Mouse (Mus musculus) embryo, embryonic 11.5 days (tissue): Measurements from ENCODE around the gene Smyd1.
"Not testable (repeated sequence)": the region's sequence is repeated elsewhere in the genome, so short reads cannot be mapped to it uniquely, and the experiment has no call there.

Experiments
- DNase-seq: peaks from one replicate; pipeline ENCODE4 v3.0.0-alpha.2; 2012; ENCODE audit warnings: low read depth, low spot score

Gene Smyd1

DNA sequence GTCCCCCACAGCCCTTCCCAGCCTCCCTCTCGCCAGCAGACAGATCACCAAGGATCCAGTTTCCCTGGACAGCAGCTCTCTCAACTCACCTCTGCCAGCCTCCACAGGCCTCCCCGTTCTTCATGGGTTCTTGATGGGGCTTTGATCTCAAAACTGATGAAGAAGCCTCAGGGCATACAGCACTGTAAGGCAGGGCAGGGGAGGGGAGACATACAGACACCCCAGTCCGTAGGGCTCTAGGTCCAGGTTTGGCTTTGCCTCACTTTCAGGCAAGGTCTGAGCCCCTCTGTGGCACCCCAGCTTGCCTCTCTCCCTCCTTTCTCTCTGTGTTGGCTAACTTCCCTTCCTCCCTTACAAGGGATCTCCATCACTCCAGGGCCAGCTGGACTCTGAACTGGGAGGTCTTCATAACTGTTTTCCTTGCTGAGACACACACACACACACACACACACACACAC is at the start of gene Smyd1:
Gene Smyd1 (minus strand): TSS at position 408 of the 458 bp plus-strand sequence.
- DNase-seq, result no peak

- no peak for DNase-seq
Measured at GRCm38 (mm10) chr6:71371085-71371605, 49.1 kb upstream of the Smyd1 start.

DNA sequence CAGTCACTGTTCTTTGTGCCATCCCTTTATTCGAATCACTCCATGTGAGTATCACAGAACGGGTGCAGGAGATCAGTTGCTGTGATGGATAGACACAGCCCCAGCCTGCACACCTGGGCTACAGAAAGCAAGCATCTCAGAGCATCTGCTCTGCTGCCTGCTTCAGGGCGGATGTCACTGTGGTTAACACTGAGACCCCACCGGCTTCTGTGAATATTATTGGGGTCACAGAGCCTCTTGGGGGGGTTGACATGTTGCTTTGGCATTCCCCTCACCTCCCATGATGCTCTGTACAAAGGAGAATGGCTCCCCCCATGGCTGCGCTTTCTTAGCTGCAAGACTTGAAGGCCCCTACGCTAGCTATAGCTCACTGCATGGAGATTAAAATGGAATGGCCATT is 47.4 kb upstream of the Smyd1 start:
- DNase-seq, result no peak

GRCm38 (mm10) chr6:71363995-71364394 is 42.0 kb upstream of the Smyd1 start:
- no peak for DNase-seq

DNA sequence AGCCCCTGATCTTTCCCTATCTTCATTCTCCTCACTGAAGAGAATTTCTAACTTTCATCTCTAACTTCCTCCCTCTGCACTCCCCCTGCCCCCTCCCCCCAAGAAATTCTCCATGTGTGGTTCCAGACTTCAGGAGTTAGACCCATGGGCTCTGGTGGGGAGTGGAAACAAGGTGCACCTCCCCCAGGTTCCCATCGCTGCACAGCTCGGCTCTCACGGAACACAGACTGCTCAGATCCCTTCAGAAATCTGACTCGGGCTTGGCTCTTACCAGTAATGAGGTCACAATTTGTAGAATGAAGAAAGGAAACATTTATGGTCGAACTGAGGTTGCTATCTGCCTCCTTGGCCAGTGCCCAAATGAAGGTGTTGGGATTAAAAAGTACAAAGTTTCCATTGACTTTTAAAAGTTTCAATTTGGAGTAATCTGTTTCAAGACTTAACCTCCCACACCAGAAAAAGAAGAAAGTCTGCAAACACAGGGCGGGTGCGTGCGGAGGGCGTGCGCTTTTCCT is 39.2 kb upstream of the Smyd1 start:
- no peak for DNase-seq

GRCm38 (mm10) chr6:71360751-71361150 is 38.7 kb upstream of the Smyd1 start:
- no peak for DNase-seq

DNA sequence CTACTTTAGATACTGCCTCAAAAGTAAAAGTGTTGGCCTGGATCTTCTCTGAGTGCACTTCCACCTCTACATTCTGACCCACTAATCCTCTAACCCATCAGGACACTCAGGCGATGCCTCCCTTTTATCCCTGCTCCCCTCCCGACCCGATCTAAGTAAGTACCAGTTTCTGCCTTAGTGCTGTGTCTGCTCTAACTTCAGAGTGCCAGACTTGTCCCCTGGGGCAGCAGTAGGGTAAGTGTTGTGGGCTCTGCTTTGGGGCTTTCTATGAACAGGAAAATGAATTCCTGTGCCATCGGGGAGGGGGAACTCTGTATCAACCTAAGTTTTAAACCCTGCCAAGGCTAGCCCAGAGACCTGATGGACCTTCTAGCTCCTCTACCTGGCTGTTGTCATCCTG is 38.2 kb upstream of the Smyd1 start:
- DNase-seq, result no peak

- DNase-seq, result no peak
Measured at GRCm38 (mm10) chr6:71357493-71357892, 35.5 kb upstream of the Smyd1 start.

DNA sequence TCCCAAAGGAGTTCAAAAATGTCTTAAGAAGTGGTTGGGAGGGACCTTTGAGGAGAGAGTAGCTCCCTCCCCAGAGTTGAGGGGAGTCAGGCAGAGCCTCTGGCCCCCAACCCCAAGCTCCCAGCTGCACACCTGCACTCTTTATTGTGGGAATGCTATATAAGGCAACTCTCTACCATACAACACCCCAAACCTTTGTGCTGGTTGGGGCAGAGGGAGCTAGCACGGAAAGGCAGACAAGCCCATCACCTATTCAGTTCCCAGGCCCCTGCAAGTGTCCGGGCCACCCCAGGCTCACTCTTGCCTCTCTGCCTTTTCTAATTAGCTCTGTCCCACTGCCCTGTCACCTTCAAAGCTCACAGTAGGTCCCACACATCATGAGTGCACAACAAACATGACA is 31.7 kb upstream of the Smyd1 start:
- DNase-seq, result no peak

DNA sequence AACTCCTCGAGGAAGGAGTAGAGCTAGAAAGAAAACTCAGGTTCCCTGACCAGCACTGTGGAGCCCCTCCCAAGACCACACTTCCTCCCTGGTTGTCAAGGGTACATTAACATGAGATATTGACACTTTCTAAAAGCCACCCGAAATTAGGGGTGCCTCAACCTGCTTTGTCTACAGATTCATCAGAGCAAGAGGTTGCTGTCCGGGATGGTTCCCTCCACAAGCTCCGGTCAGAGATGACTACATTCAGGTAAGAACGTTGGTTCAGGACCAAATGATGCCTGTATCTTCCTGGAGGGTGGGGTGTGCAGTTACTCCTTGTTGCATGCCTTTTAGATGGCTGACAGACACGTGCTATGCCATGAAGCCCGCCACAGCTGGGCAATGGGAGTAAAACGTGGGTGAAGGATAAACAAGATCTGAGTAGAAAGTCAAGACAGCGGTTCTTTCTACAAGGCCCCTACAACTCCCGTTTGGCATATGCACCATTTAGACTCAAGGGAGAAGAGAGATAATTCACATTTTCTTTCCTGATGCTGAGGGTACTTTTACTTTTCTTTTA is 30.9 kb upstream of the Smyd1 start:
- no peak for DNase-seq

GRCm38 (mm10) chr6:71352201-71352600 is 30.2 kb upstream of the Smyd1 start:
- no peak for DNase-seq

DNA sequence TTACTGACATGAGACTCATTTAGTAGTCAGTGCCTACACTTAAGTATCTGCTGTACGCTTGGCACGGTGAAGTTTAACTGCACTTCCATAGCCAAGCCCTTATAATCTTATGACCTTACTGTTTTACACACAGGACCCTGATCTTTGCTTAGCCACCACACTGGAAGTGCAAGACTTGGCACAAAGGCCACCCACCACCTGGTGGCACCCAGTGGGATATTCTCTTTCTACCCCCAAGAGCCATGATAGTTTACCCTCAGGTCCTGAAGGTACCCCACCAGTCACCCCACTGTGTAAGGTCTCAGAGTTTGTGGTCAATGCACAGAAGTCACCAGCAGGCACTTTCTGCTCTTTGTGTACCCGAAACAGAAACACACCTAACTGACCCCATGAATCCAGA is 29.2 kb upstream of the Smyd1 start:
- no peak for DNase-seq

GRCm38 (mm10) chr6:71348006-71348405 is 26.0 kb upstream of the Smyd1 start:
- DNase-seq, result no peak

DNA sequence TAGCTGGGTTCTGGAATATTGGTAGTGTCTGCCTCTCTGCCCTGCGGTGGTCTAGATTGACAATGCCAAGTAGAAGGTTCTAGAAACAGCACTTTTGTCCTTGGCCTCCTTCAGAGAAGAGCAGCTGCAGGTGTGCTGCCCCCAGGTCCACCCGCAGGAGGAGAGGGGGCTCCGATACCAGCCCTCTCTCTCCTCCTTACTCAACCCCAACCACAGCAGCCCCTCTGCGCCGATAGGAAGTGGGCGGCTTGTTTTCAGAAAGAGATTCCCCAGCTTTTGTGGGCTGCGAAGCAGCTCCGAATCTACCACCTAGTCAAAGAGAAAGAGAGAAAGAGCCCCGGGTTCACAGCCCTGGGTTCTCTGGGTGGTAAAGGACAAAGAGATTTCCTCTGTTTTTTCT is 19.1 kb upstream of the Smyd1 start:
- no peak for DNase-seq

- no peak for DNase-seq
Measured at GRCm38 (mm10) chr6:71339351-71339750, 17.3 kb upstream of the Smyd1 start.

- no peak for DNase-seq
Measured at GRCm38 (mm10) chr6:71338941-71339340, 16.9 kb upstream of the Smyd1 start.

GRCm38 (mm10) chr6:71337666-71338065 is 15.6 kb upstream of the Smyd1 start:
- no peak for DNase-seq

- DNase-seq, result no peak
Measured at GRCm38 (mm10) chr6:71333578-71334273, 11.7 kb upstream of the Smyd1 start.

DNA sequence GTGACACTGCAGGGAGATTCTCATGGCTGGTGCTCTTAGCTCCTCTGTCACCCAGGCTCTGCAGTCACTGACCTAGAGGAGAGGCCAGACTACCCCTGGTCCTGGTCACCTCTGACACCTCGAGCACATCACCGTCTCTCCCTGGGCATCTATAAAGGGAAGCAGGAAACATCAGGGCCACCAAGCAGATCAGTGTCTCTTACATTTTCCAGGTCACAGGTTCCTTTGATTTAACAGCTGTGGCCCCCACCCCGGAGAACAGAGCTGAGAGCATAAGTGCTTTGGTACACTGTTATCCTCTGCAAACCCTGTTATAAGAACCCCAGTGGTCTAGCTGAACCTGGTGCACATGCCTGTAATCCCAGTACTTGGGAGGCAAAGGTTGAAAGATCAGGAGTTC is 11.0 kb upstream of the Smyd1 start:
- no peak for DNase-seq

- DNase-seq, result no peak
Measured at GRCm38 (mm10) chr6:71332236-71332965, 10.4 kb upstream of the Smyd1 start.

- not testable (repeated sequence) for DNase-seq
Measured at GRCm38 (mm10) chr6:71331491-71331890, 9.5 kb upstream of the Smyd1 start.

DNA sequence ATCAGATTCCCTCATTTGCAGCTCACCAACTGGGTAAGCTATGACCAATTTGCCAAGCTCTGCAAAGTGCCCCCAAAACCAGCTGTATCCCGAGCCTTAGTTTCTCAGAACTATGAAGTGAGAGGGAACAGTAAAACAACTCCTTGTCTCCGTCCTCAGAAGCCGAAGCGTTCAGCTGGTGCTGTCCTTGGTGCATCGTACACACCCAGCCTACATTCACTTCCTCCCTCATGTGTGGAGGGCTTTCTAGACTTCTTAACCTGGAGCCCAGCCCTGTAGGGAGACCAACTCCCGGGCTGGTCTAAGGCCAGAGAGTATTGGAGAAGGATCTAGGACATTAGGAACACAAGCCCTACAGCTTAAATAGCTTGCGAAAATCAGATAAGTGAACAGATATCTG is 8.5 kb upstream of the Smyd1 start:
- no peak for DNase-seq
